In genomic region chr2:38429752-38430378, GRCm38 (mm10) we compare ENCODE assay signal across 8 mouse cellular contexts.
DNase-seq lines count a peak whose midpoint lies in the region; ATAC-seq lines count a peak whose summit lies in the region.
"Had no signal": no experiment of that assay in that cellular context is flagged by ENCODE, and none has a peak within 500 bp of the region (broad histone marks: within the 10 kb centered on the region; RNA-seq: fewer than 3 reads in every experiment).

No protein-coding gene starts in this region.

- no peak overlapping the region for H3K27ac ChIP-seq in heart, embryonic 10.5 days
- H3K27ac ChIP-seq: macrophage had no signal

- 37% methylated on average over 6 of the region's 6 CpGs for WGBS in heart, embryonic 10.5 days

- H3K4me1 ChIP-seq in heart, embryonic 10.5 days, result peaks cover 5% of the 10 kb centered on the region

- DNase-seq in ES-CJ7 (ENCODE audit: low read depth, low spot score), result peak; percentile 75
- peak; percentile 87 for DNase-seq in adrenal gland, adult 2 months
- DNase-seq in embryo, embryonic 10.5 days (ENCODE audit: low spot score), result peak; percentile 89
- DNase-seq in heart, embryonic 10.5 days (ENCODE audit: low spot score), result peak; percentile 80
- DNase-seq in layer of hippocampus, postnatal 10 days (ENCODE audit: low spot score in 2 of 2), result peak; percentile 85
- DNase-seq in spleen, adult 18-20 months, result peak; percentile 47 to 72

- no peak overlapping the region for H3K4me3 ChIP-seq in heart, embryonic 10.5 days

- no peaks in the 10 kb centered on the region for H3K9me3 ChIP-seq in heart, embryonic 10.5 days

- ATAC-seq in megakaryocyte, adult 5-6 weeks (ENCODE audit: poor library complexity, severe bottlenecking), result peak; percentile 75

- no peaks in the 10 kb centered on the region for H3K36me3 ChIP-seq in heart, embryonic 10.5 days

- H3K27me3 ChIP-seq in heart, embryonic 10.5 days (ENCODE audit: insufficient read depth, poor library complexity, severe bottlenecking), result 0 out of 2 replicates have a peak, but pooled peaks cover 5% of the 10 kb centered on the region
